Mouse (Mus musculus) olfactory bulb, adult 2 months (tissue): ENCODE results near the gene Vipas39.

ENCODE experiments used
- CTCF ChIP-seq: fragments of 200-500 bp; IDR thresholded peaks from 2 replicates; pipeline ENCODE4 v1.5.1; 2012; ENCODE audit warnings: low read depth, mild to moderate bottlenecking, low read length, moderate library complexity; ENCODE audit not compliant: insufficient read depth
- POLR2A ChIP-seq: fragments of 200-500 bp; IDR thresholded peaks from 2 replicates; pipeline ENCODE4 v1.6.1; 2012; ENCODE audit warnings: mild to moderate bottlenecking, low read depth, low read length, moderate library complexity; ENCODE audit not compliant: insufficient read depth

- TF ChIP-seq CTCF, result no peak
- TF ChIP-seq POLR2A, result no peak
These were observed 13.3 kb upstream of the Vipas39 start for GRCm38 (mm10) chr12:87279350-87279749.
